Mouse (Mus musculus) kidney, embryonic 16.5 days (tissue): ENCODE results near the gene Cftr. TPM values are rescaled to one million over a fixed set of nuclear protein-coding genes. Genes with fewer than 3 reads are reported as not detected.

ENCODE experiments used
- ATAC-seq: fragments of 200-750 bp; cut with Nextera tagmentation; 2 replicates; pipeline ENCODE4 v1.8.0; 2017; ENCODE audit warnings: moderate TSS enrichment; ENCODE audit not compliant: low FRiP score, low TSS enrichment
- H3K27ac ChIP-seq: fragments of 300-500 bp; sonication (generic); 2 replicates; pipeline ENCODE4 v1.5.1; 2014; ENCODE audit warnings: low read length
- H3K27me3 ChIP-seq: fragments of 300-500 bp; sonication (generic); 2 replicates; pipeline ENCODE4 v1.6.1; 2014; ENCODE audit warnings: low read length, control low read depth, mixed read lengths; ENCODE audit not compliant: insufficient read depth
- H3K36me3 ChIP-seq: fragments of 300-500 bp; sonication (generic); 2 replicates; pipeline ENCODE4 v1.6.1; 2014; ENCODE audit warnings: low read length, control low read depth, mixed read lengths; ENCODE audit not compliant: insufficient read depth
- H3K4me1 ChIP-seq: fragments of 300-500 bp; sonication (generic); 2 replicates; pipeline ENCODE4 v1.6.1; 2014; ENCODE audit warnings: low read length, control low read depth, mixed read lengths; ENCODE audit not compliant: insufficient read depth
- H3K4me2 ChIP-seq: fragments of 300-500 bp; sonication (generic); replicated peaks from 2 replicates; pipeline ENCODE4 v1.6.1; 2014; ENCODE audit warnings: low read depth, low read length
- H3K4me3 ChIP-seq: fragments of 300-500 bp; sonication (generic); 2 replicates; pipeline ENCODE4 v1.5.1; 2014; ENCODE audit warnings: mild to moderate bottlenecking, low read length
- H3K9ac ChIP-seq: fragments of 300-500 bp; sonication (generic); replicated peaks from 2 replicates; pipeline ENCODE4 v1.6.1; 2014; ENCODE audit warnings: low read length
- H3K9me3 ChIP-seq: fragments of 300-500 bp; sonication (generic); 2 replicates; pipeline ENCODE4 v1.6.1; 2016; ENCODE audit warnings: low read length, control low read depth
- WGBS: fragments of 180-500 bp; shearing (Covaris S2); extraction: QIAGEN DNeasy Blood & Tissue Kit; methylation state at CpG from one replicate; pipeline ENCODE4 v1.1.7; 2014; 5-methylcytosine and 5-hydroxymethylcytosine counted together
- polyA plus RNA-seq: library from polyadenylated mRNA; unstranded; fragments of >200 nt; fragmentation: Nextera tagmentation; extraction: Ambion mirVana; gene quantifications from 2 replicates; pipeline ENCODE4 v1.2.1, GENCODE M21; 2015

Cftr gene
- polyA plus RNA-seq, 1 experiment from 2014 or later, result 4.8 TPM

DNA sequence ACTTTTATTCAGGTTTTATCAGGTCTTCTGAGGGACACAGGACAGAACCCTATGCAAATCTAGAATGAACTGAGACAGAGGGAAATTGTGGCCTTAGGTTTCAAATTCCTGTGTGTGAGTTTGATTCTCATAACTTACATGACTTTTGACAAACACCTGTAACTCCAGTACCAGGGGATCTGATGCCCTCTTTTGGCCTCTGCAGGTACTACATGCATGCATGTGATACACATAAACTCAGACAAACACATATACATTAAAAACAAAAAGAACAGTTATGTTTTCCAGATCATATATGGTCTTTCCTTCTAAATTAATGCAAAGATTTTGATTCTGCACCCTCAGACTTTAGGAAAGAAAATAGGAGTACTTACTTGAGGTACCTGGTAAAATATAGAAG is 190.5 kb downstream of the Cftr start:
- H3K4me3 ChIP-seq, result no peak overlapping the region
- no peaks in the 10 kb centered on the region for H3K4me1 ChIP-seq
- no peaks in the 10 kb centered on the region for H3K9me3 ChIP-seq
- no peak overlapping the region for H3K9ac ChIP-seq
- H3K27me3 ChIP-seq, result no peaks in the 10 kb centered on the region
- no peak overlapping the region for H3K27ac ChIP-seq
- no peak overlapping the region for H3K4me2 ChIP-seq
- ATAC-seq, result no peak
- no peaks in the 10 kb centered on the region for H3K36me3 ChIP-seq

DNA sequence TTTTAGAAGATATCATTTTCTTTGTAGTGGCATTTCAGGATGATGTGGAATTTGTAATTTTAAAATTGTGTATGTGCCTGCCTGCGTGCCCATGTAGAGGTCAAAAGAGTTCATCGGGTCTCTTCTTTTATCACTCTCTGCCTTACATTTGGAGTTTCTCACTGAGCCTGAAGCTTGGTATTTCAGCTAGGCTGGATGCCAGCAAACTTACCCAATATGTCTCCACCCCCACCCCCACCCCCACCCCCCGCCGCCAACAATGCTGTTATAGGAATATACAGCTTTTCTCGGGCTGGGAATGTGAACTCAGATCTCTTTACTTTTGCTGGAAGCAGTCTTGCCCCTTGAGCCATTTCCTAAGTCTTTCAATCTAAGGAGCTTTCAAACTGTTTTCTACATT is 191.7 kb downstream of the Cftr start:
- Histone ChIP-seq H3K36me3 (no peaks in the 10 kb centered on the region), H3K27ac (no peak overlapping the region), H3K4me3 (no peak overlapping the region), H3K9me3 (no peaks in the 10 kb centered on the region), H3K4me2 (no peak overlapping the region), H3K4me1 (peaks cover under 1% of the 10 kb centered on the region; the same call in 1 of the 2 replicates), H3K27me3 (no peaks in the 10 kb centered on the region), H3K9ac (no peak overlapping the region)
- ATAC-seq, result no peak
- WGBS, result 79% methylated on average over 5 of the region's 5 CpGs

DNA sequence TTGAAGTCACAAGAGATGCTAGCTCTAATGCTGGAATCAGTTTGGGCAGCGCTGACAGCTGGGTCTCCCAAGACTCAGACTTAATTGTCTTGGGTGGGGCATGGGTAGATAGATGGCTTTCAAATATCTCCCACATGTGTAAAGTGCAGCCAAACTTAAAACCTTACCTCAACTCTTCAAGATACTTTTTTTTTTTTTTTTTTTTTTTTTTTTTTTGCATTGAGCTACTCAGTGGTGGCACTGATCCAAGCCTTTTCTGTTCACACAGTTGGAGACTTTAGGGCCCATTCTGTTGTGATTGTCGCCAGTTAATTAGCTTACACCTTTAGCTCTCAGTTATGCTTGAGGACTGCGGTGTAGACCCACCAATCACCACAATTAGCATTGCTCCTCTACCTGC is 198.6 kb downstream of the Cftr start:
- H3K9ac ChIP-seq, result no peak overlapping the region
- no peaks in the 10 kb centered on the region for H3K27me3 ChIP-seq
- no peak overlapping the region for H3K27ac ChIP-seq
- H3K9me3 ChIP-seq, result no peaks in the 10 kb centered on the region
- 75% methylated on average over 3 of the region's 3 CpGs for WGBS
- no peak overlapping the region for H3K4me3 ChIP-seq
- ATAC-seq, result no peak
- H3K4me1 ChIP-seq, result peaks cover 16% of the 10 kb centered on the region
- H3K36me3 ChIP-seq, result 0 out of 2 replicates have a peak, but pooled peaks cover 6% of the 10 kb centered on the region
- H3K4me2 ChIP-seq, result no peak overlapping the region

DNA sequence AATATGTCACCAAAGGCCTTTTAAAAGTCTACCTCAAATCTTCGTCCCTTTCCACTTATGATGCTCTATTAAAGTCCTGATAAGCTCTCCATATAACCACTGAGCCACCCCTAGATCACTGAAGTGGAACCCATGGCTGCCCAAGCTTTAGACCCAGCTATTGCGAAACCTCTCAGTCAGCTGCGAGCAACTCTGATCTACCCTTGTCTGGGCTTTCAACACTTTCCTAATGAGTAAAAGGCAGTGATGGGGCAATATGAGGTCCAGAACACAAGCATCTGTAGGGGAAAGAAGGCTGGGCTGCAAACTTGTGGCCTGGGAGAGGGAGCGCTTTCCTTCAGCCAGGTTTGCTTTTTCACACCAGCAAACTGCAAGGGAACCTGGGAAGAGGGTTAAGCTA is 199.2 kb downstream of the Cftr start:
- Histone ChIP-seq H3K27me3 (no peaks in the 10 kb centered on the region), H3K4me2 (no peak overlapping the region), H3K27ac (no peak overlapping the region), H3K4me3 (no peak overlapping the region), H3K9me3 (no peaks in the 10 kb centered on the region), H3K4me1 (peaks cover 16% of the 10 kb centered on the region), H3K36me3 (0 out of 2 replicates have a peak, but pooled peaks cover 6% of the 10 kb centered on the region), H3K9ac (no peak overlapping the region)
- ATAC-seq, result no peak
- WGBS, result 88% methylated on average over 4 of the region's 4 CpGs

Other genes with a start within 250 kb of the Cftr start
- 0.89 and 3.8 TPM in 2 replicates for gene Wnt2, start 140.1 kb upstream of the Cftr start, polyA plus RNA-seq
- 0.32 TPM in 1 of 2 replicates, not detected in the other for gene Asz1, start 61.6 kb upstream of the Cftr start, polyA plus RNA-seq